Mouse (Mus musculus) brain, embryonic 18.5 days (tissue): ENCODE measurements around the gene Frat1.
A peak's percentile ranks its signal among the peaks of the same experiment; 100 is the strongest.

Source experiments
- DNase-seq: peaks from one replicate; pipeline ENCODE4 v3.0.0-alpha.2; 2012; ENCODE audit warnings: low read depth, low spot score

Gene Frat1

GRCm38 (mm10) chr19:41829381-41830105, at the start of gene Frat1:
TSS of gene Frat1 (plus strand) at chr19:41829970.
- peak; percentile 92 for DNase-seq

GRCm38 (mm10) chr19:41786896-41787295, 42.9 kb upstream of the Frat1 start:
- no peak for DNase-seq

GRCm38 (mm10) chr19:41789110-41789961, 40.4 kb upstream of the Frat1 start:
- DNase-seq: no peak

GRCm38 (mm10) chr19:41791384-41791783, 38.4 kb upstream of the Frat1 start:
- no peak for DNase-seq

GRCm38 (mm10) chr19:41792934-41793486, 36.8 kb upstream of the Frat1 start:
- DNase-seq: no peak

GRCm38 (mm10) chr19:41794017-41794416, 35.8 kb upstream of the Frat1 start:
- no peak for DNase-seq

- DNase-seq: no peak
Observed at GRCm38 (mm10) chr19:41794901-41795300, 34.9 kb upstream of the Frat1 start.

- no peak for DNase-seq
Observed at GRCm38 (mm10) chr19:41796148-41796760, 33.5 kb upstream of the Frat1 start.

GRCm38 (mm10) chr19:41796789-41797327, 32.9 kb upstream of the Frat1 start:
- DNase-seq: no peak

- no peak for DNase-seq
Observed at GRCm38 (mm10) chr19:41797536-41797935, 32.2 kb upstream of the Frat1 start.

GRCm38 (mm10) chr19:41800451-41800850, 29.3 kb upstream of the Frat1 start:
- no peak for DNase-seq

GRCm38 (mm10) chr19:41800986-41801741, 28.6 kb upstream of the Frat1 start:
- no peak for DNase-seq

- peak; percentile 94 for DNase-seq
Observed at GRCm38 (mm10) chr19:41801742-41802369, 27.9 kb upstream of the Frat1 start, which contains the start of gene Arhgap19. TSS of gene Arhgap19 (minus strand) at chr19:41802047.

- no peak for DNase-seq
Observed at GRCm38 (mm10) chr19:41803322-41803721, 26.4 kb upstream of the Frat1 start.

GRCm38 (mm10) chr19:41805831-41806230, 23.9 kb upstream of the Frat1 start:
- DNase-seq: no peak

- no peak for DNase-seq
Observed at GRCm38 (mm10) chr19:41807497-41807896, 22.3 kb upstream of the Frat1 start.

GRCm38 (mm10) chr19:41808104-41808634, 21.6 kb upstream of the Frat1 start:
- DNase-seq: no peak

GRCm38 (mm10) chr19:41810074-41810473, 19.7 kb upstream of the Frat1 start:
- DNase-seq: no peak

- no peak for DNase-seq
Observed at GRCm38 (mm10) chr19:41812525-41812924, 17.2 kb upstream of the Frat1 start.

- DNase-seq: no peak
Observed at GRCm38 (mm10) chr19:41813374-41813773, 16.4 kb upstream of the Frat1 start.
